Mouse (Mus musculus) urinary bladder, postnatal 36 days (tissue): ENCODE measurements around the gene Bfsp1.

Source experiments
- DNase-seq, 2 experiments: peaks; one replicate each; pipeline ENCODE4 v3.0.0; 2022; ENCODE audit warnings: low spot score in 2 of 2, mixed read lengths in 1 of 2

Gene Bfsp1

DNA sequence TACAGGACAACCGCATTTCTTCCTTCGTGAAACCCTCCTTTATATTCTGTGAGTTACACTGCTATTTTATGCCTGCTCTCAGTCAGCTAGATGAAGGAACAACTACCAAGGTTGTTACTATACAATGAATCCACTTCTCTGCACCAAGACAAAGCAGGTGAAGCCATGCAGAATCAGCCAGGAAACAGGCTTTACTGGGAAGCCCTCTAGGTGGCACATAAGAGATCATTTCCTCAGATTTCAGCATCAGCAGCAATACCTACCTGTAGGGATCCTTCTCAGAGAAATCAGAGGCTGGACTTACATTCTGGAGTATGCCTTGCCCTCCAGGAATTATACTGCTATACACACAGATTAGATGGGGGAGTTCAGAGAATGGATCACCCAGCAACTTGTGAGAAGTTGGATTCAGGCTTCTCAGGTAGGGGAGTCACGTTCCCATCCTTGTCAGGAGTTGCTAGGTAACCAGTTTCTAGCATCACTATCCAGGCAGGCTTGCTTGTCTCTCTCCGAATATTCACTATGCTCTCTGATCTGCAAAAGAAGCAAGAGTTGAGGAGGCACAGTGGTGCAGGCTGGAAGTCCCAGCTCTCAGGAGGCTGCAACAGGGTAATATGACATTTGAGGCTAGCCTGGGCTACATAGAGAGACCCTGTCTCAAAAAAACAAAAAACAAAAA is 66.5 kb downstream of the Bfsp1 start:
- no peak for DNase-seq

DNA sequence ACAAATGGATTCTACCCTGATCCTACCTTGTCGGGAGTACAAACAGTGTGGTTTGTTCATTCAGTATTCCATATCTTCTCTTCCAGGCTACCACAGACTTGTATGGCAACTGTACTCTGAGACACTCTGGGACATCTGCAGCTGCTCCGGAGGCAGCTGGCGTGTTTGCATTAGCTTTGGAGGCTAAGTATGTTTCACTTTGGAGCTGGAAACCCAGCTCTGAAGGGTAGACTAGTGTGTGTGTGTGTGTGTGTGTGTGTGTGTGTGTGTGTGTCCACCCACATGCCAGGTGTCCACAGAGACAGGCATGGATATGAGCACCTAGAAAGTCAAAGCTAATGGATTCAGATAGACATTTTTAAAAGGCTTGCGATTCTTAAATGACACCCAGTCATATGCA is 67.1 kb downstream of the Bfsp1 start:
- no peak for DNase-seq

- DNase-seq = no peak
These were observed 73.1 kb downstream of the Bfsp1 start for GRCm38 (mm10) chr2:143789911-143790310.

GRCm38 (mm10) chr2:143780310-143780709 is 82.7 kb downstream of the Bfsp1 start:
- DNase-seq = no peak
